ENCODE assay signal across 29 mouse cellular contexts in the genomic region with DNA sequence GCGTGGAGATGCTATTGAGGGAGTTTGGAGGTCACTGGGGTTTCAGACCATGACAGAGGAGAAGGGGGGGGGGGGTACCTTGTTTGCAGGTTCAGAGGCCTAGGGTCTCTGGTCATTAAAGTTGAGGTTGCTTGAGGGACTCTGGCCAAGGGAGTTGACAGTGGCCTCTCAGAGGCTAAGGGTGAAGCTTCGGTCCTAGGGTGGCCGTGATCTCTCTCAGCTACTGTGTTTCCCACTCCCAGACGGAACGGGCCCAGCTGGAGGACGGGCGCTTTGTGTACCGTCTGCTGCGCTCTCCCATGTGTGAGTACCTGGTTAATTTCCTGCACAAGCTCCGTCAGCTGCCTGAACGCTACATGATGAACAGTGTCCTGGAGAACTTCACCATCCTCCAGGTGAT. TPM values are rescaled to one million over a fixed set of nuclear protein-coding genes. Genes with fewer than 3 reads are reported as not detected.
A peak's percentile ranks its signal among the peaks of the same experiment; 100 is the strongest.
DNase-seq lines count a peak whose midpoint lies in the region; ATAC-seq and TF ChIP-seq lines count a peak whose summit lies in the region.
"Had no signal": no experiment of that assay in that cellular context is flagged by ENCODE, and none has a peak within 500 bp of the region (broad histone marks: within the 10 kb centered on the region; RNA-seq: fewer than 3 reads in every experiment).

No protein-coding gene starts in this region.

- no peaks in the 10 kb centered on the region for H3K9me3 ChIP-seq in liver, postnatal 0 days (ENCODE audit: low read length)
- H3K9me3 ChIP-seq in liver, embryonic 11.5 days (ENCODE audit: control insufficient read depth, low read length): no peaks in the 10 kb centered on the region
- H3K9me3 ChIP-seq in limb, embryonic 10.5 days (replicated peaks): no peaks in the 10 kb centered on the region
- no peaks in the 10 kb centered on the region for H3K9me3 ChIP-seq in stomach, postnatal 0 days (ENCODE audit: control insufficient read depth, low read length)
- H3K9me3 ChIP-seq: embryonic facial prominence, embryonic 10.5 days; embryonic facial prominence, embryonic 13.5 days; G1E; heart, embryonic 13.5 days; hindbrain, embryonic 15.5 days had no signal

- H3K4me1 ChIP-seq in liver, postnatal 0 days (ENCODE audit: insufficient read depth): peaks cover 18% of the 10 kb centered on the region
- H3K4me1 ChIP-seq in liver, embryonic 11.5 days (replicated peaks; ENCODE audit: control insufficient read depth, insufficient read depth, low read length): peaks cover 19% of the 10 kb centered on the region
- peaks cover 52% of the 10 kb centered on the region for H3K4me1 ChIP-seq in limb, embryonic 10.5 days
- peaks cover 9% of the 10 kb centered on the region; the same call in 1 of the 2 replicates for H3K4me1 ChIP-seq in stomach, postnatal 0 days (replicated peaks; ENCODE audit: control insufficient read depth, insufficient read depth)

- no peak overlapping the region for H3K4me2 ChIP-seq in liver, postnatal 0 days (ENCODE audit: low read depth, low read length)
- H3K4me2 ChIP-seq in liver, embryonic 11.5 days: no peak overlapping the region
- no peak overlapping the region for H3K4me2 ChIP-seq in stomach, postnatal 0 days (replicated peaks; ENCODE audit: low read depth)
- H3K4me2 ChIP-seq: embryonic facial prominence, embryonic 13.5 days; heart, embryonic 13.5 days; hindbrain, embryonic 15.5 days had no signal

- ATAC-seq in liver, postnatal 0 days: no peak
- no peak for ATAC-seq in liver, embryonic 11.5 days (replicated peaks; ENCODE audit: low FRiP score)
- ATAC-seq in stomach, postnatal 0 days (ENCODE audit: low FRiP score, low TSS enrichment): no peak
- ATAC-seq: forebrain, embryonic 14.5 days; forebrain, postnatal 0 days had no signal

- WGBS in liver, postnatal 0 days (ENCODE audit: insufficient replicate concordance): 87% methylated on average over 11 of the region's 11 CpGs
- WGBS in liver, embryonic 11.5 days: 87% methylated on average over 11 of the region's 11 CpGs
- 88% methylated on average over 11 of the region's 11 CpGs for WGBS in limb, embryonic 10.5 days
- WGBS in stomach, postnatal 0 days: 85% methylated on average over 11 of the region's 11 CpGs

- TF ChIP-seq CTCF in liver, postnatal 0 days (IDR thresholded peaks at IDR 0.05; ENCODE audit: low read depth): no peak
- no peak for TF ChIP-seq CTCF in stomach, postnatal 0 days (IDR thresholded peaks at IDR 0.05; ENCODE audit: low read depth)

- H3K9ac ChIP-seq in liver, postnatal 0 days (replicated peaks): no peak overlapping the region
- no peak overlapping the region for H3K9ac ChIP-seq in liver, embryonic 11.5 days (ENCODE audit: low read depth, low read length)
- no peak overlapping the region for H3K9ac ChIP-seq in stomach, postnatal 0 days (ENCODE audit: low read length)
- H3K9ac ChIP-seq: forebrain, postnatal 0 days; hindbrain, embryonic 15.5 days had no signal

- no peak overlapping the region for H3K27ac ChIP-seq in liver, postnatal 0 days (ENCODE audit: low read depth)
- no peak overlapping the region for H3K27ac ChIP-seq in liver, embryonic 11.5 days (ENCODE audit: low read depth, low read length)
- H3K27ac ChIP-seq in limb, embryonic 10.5 days: no peak overlapping the region
- H3K27ac ChIP-seq in stomach, postnatal 0 days (replicated peaks): no peak overlapping the region
- H3K27ac ChIP-seq: embryonic facial prominence, embryonic 10.5 days; embryonic facial prominence, embryonic 13.5 days; gastrocnemius, adult 2 months; heart, embryonic 13.5 days; hindbrain, embryonic 15.5 days had no signal

- TF ChIP-seq EP300 in liver, postnatal 0 days (IDR thresholded peaks at IDR 0.05; ENCODE audit: low read depth): no peak
- no peak for TF ChIP-seq EP300 in stomach, postnatal 0 days (optimal IDR thresholded peaks at IDR 0.05)

- DNase-seq in heart, adult 11 months: peak; percentile 85
- DNase-seq in heart, postnatal 4 days: no peak
- peak; percentile 13 for DNase-seq in liver, postnatal 0 days
- DNase-seq in liver, embryonic 11.5 days (ENCODE audit: low spot score): no peak
- peak; percentile 31 for DNase-seq in limb, embryonic 10.5 days (ENCODE audit: low spot score)
- DNase-seq in stomach, postnatal 0 days (ENCODE audit: low spot score): peak; percentile 11
- DNase-seq in right cerebral cortex, postnatal 4 days: no peak
- DNase-seq: adrenal gland, adult 2 months; adrenal gland, postnatal 14 days; B cell, adult 2 months; cerebellum, adult 11-12 months; cerebellum, adult 8-10 months; cerebellum, postnatal 10 days; cerebellum, postnatal 36 days; embryo, embryonic 11 days; forebrain, postnatal 0 days; gastrocnemius, adult 2 months; gastrocnemius, postnatal 14 days; heart, adult 18-20 months had no signal

- H3K4me3 ChIP-seq in liver, postnatal 0 days (ENCODE audit: low read depth, low read length): no peak overlapping the region
- H3K4me3 ChIP-seq in liver, embryonic 11.5 days (ENCODE audit: low read depth, low read length): no peak overlapping the region
- no peak overlapping the region for H3K4me3 ChIP-seq in limb, embryonic 10.5 days
- H3K4me3 ChIP-seq in stomach, postnatal 0 days (ENCODE audit: low read depth, low read length): no peak overlapping the region
- H3K4me3 ChIP-seq: embryonic facial prominence, embryonic 10.5 days; embryonic facial prominence, embryonic 13.5 days; erythroblast, embryonic 14.5 days; gastrocnemius, adult 2 months; heart, embryonic 13.5 days; hindbrain, embryonic 15.5 days had no signal

- no peaks in the 10 kb centered on the region for H3K27me3 ChIP-seq in liver, postnatal 0 days (ENCODE audit: insufficient read depth, low read length)
- 0 out of 2 replicates have a peak, but pooled peaks cover 4% of the 10 kb centered on the region for H3K27me3 ChIP-seq in liver, embryonic 11.5 days (replicated peaks; ENCODE audit: control insufficient read depth, insufficient read depth, low read length)
- peaks cover 14% of the 10 kb centered on the region for H3K27me3 ChIP-seq in limb, embryonic 10.5 days (ENCODE audit: low read depth, poor library complexity, severe bottlenecking)
- H3K27me3 ChIP-seq in stomach, postnatal 0 days (ENCODE audit: control insufficient read depth, insufficient read depth, low read length): no peaks in the 10 kb centered on the region
- H3K27me3 ChIP-seq: CH12.LX; embryonic facial prominence, embryonic 13.5 days had no signal

- H3K36me3 ChIP-seq in liver, postnatal 0 days (replicated peaks; ENCODE audit: insufficient read depth, low read length): peaks cover 11% of the 10 kb centered on the region
- H3K36me3 ChIP-seq in liver, embryonic 11.5 days (ENCODE audit: control insufficient read depth, insufficient read depth, low read length): peaks cover 27% of the 10 kb centered on the region
- H3K36me3 ChIP-seq in limb, embryonic 10.5 days: peaks cover 72% of the 10 kb centered on the region
- no peaks in the 10 kb centered on the region; the same call in 1 of the 2 replicates for H3K36me3 ChIP-seq in stomach, postnatal 0 days (ENCODE audit: control insufficient read depth, insufficient read depth, low read length)
- H3K36me3 ChIP-seq: hindbrain, embryonic 15.5 days had no signal

RNA-seq across cellular contexts. Expression of a gene that starts 7.0 kb away (rescaled TPM):
- 1 to 10 TPM; 2.1 to 3.6 TPM for total RNA-seq in heart, postnatal 4 days (2021)
- 29.8 and 31.8 TPM in 2 replicates for polyA plus RNA-seq in liver, postnatal 0 days (2015; fragmentation: Nextera tagmentation; extraction: Ambion mirVana)
- polyA plus RNA-seq in liver, embryonic 11.5 days (2014; fragmentation: Nextera tagmentation; extraction: Ambion mirVana): 14.4 and 19.5 TPM in 2 replicates
- polyA plus RNA-seq in limb, embryonic 10.5 days (2016; fragmentation: Nextera tagmentation; extraction: Ambion mirVana): 1.1 and 1.2 TPM in 2 replicates
- polyA plus RNA-seq in stomach, postnatal 0 days (2015; fragmentation: Nextera tagmentation; extraction: Ambion mirVana): 1.5 and 1.8 TPM in 2 replicates

RNA-seq across cellular contexts. Expression of a gene that starts 8.9 kb away (rescaled TPM):
- under 1 TPM in 1 of 2 experiments, not detected in 1; 0.18 TPM for total RNA-seq in heart, postnatal 4 days (2021)
- polyA plus RNA-seq in liver, postnatal 0 days (2015; fragmentation: Nextera tagmentation; extraction: Ambion mirVana): 0.46 and 0.49 TPM in 2 replicates
- 0.19 TPM in 1 of 2 replicates, not detected in the other for polyA plus RNA-seq in liver, embryonic 11.5 days (2014; fragmentation: Nextera tagmentation; extraction: Ambion mirVana)
- 0.24 and 0.49 TPM in 2 replicates for polyA plus RNA-seq in limb, embryonic 10.5 days (2016; fragmentation: Nextera tagmentation; extraction: Ambion mirVana)
- 0.07 and 0.18 TPM in 2 replicates for polyA plus RNA-seq in stomach, postnatal 0 days (2015; fragmentation: Nextera tagmentation; extraction: Ambion mirVana)
- total RNA-seq: adrenal gland, adult 2 months; adrenal gland, postnatal 14 days; gastrocnemius, adult 2 months; gastrocnemius, postnatal 14 days; gastrocnemius, postnatal 4 days; heart, adult 18-20 months; heart, postnatal 25 days had no signal
- polyA plus RNA-seq: adrenal gland, adult 2 months; erythroblast, embryonic 14.5 days; G1E had no signal

RNA-seq across cellular contexts. Expression of a gene that starts 16.4 kb away (rescaled TPM):
- total RNA-seq in heart, postnatal 4 days (2021): 10 to 100 TPM; 66.4 to 69.4 TPM
- polyA plus RNA-seq in liver, postnatal 0 days (2015; fragmentation: Nextera tagmentation; extraction: Ambion mirVana): 15.5 and 20.2 TPM in 2 replicates
- polyA plus RNA-seq in liver, embryonic 11.5 days (2014; fragmentation: Nextera tagmentation; extraction: Ambion mirVana): 69.3 and 75.9 TPM in 2 replicates
- 435 and 481 TPM in 2 replicates for polyA plus RNA-seq in limb, embryonic 10.5 days (2016; fragmentation: Nextera tagmentation; extraction: Ambion mirVana)
- 26.8 and 29.5 TPM in 2 replicates for polyA plus RNA-seq in stomach, postnatal 0 days (2015; fragmentation: Nextera tagmentation; extraction: Ambion mirVana)
- polyA plus RNA-seq: G1E had no signal

RNA-seq across cellular contexts. Expression of a gene that starts 20.0 kb away (rescaled TPM):
- not detected for total RNA-seq in heart, postnatal 4 days (2021)
- 0.95 and 1.5 TPM in 2 replicates for polyA plus RNA-seq in liver, postnatal 0 days (2015; fragmentation: Nextera tagmentation; extraction: Ambion mirVana)
- polyA plus RNA-seq in liver, embryonic 11.5 days (2014; fragmentation: Nextera tagmentation; extraction: Ambion mirVana): 2.8 TPM in 2 replicates
- polyA plus RNA-seq in limb, embryonic 10.5 days (2016; fragmentation: Nextera tagmentation; extraction: Ambion mirVana): 0.21 and 0.41 TPM in 2 replicates
- 48.4 TPM in 2 replicates for polyA plus RNA-seq in stomach, postnatal 0 days (2015; fragmentation: Nextera tagmentation; extraction: Ambion mirVana)
- total RNA-seq: adrenal gland, adult 2 months; adrenal gland, postnatal 14 days; gastrocnemius, adult 2 months; gastrocnemius, postnatal 14 days; gastrocnemius, postnatal 4 days; heart, adult 18-20 months; heart, postnatal 25 days had no signal
- polyA plus RNA-seq: adrenal gland, adult 2 months; G1E had no signal

RNA-seq across cellular contexts. Expression of a gene that starts 27.2 kb away (rescaled TPM):
- under 1 TPM in 1 of 2 experiments, not detected in 1; 0.25 TPM for total RNA-seq in heart, postnatal 4 days (2021)
- polyA plus RNA-seq in liver, postnatal 0 days (2015; fragmentation: Nextera tagmentation; extraction: Ambion mirVana): 0.06 TPM in 1 of 2 replicates, not detected in the other
- polyA plus RNA-seq in liver, embryonic 11.5 days (2014; fragmentation: Nextera tagmentation; extraction: Ambion mirVana): 0.17 and 0.53 TPM in 2 replicates
- 0.45 and 0.68 TPM in 2 replicates for polyA plus RNA-seq in limb, embryonic 10.5 days (2016; fragmentation: Nextera tagmentation; extraction: Ambion mirVana)
- polyA plus RNA-seq in stomach, postnatal 0 days (2015; fragmentation: Nextera tagmentation; extraction: Ambion mirVana): 0.07 and 0.13 TPM in 2 replicates
- total RNA-seq: CH12.LX; G1E; gastrocnemius, adult 2 months; heart, postnatal 25 days had no signal
- polyA plus RNA-seq: G1E had no signal

Comparison
In these comparisons a context has a peak if more than half of its experiments do, and no peak if none do; other contexts are left out.
1. DNase-seq: peak in heart, adult 11 months (single experiment), liver, postnatal 0 days (single experiment), limb, embryonic 10.5 days (single experiment) and stomach, postnatal 0 days (single experiment); none in heart, postnatal 4 days (single experiment), liver, embryonic 11.5 days (single experiment) and right cerebral cortex, postnatal 4 days (single experiment).